Mouse (Mus musculus) embryonic fibroblast, embryonic 13.5 days (primary cell): ENCODE measurements at regions not wholly inside any gene's neighbourhood (a gene's known extent, or its start where the extent isn't known, plus 50 kb on each side); places are given as distances from the start of the nearest gene placed in this dataset.
A peak's percentile ranks its signal among the peaks of the same experiment; 100 is the strongest.

ENCODE experiments used
- H3K27ac ChIP-seq: 2 replicates; pipeline ENCODE4 v1.5.1; 2012; ENCODE audit warnings: low read length, control low read depth, inconsistent platforms; ENCODE audit not compliant: insufficient read depth
- H3K4me1 ChIP-seq: 2 replicates; pipeline ENCODE4 v1.6.1; 2011; ENCODE audit warnings: low read length; ENCODE audit not compliant: control insufficient read depth, insufficient read depth
- H3K4me3 ChIP-seq: 2 replicates; pipeline ENCODE4 v1.5.1; 2011; ENCODE audit warnings: mild to moderate bottlenecking, control low read depth, low read length; ENCODE audit not compliant: insufficient read depth
- CTCF ChIP-seq: IDR thresholded peaks from 2 replicates; pipeline ENCODE4 v1.5.1; 2011; ENCODE audit warnings: mild to moderate bottlenecking, control low read depth, low read length, moderate library complexity, borderline replicate concordance; ENCODE audit not compliant: insufficient read depth
- POLR2A ChIP-seq: IDR thresholded peaks from 2 replicates; pipeline ENCODE4 v1.6.1; 2011; ENCODE audit warnings: low read depth, mild to moderate bottlenecking, control low read depth, low read length, moderate library complexity

DNA sequence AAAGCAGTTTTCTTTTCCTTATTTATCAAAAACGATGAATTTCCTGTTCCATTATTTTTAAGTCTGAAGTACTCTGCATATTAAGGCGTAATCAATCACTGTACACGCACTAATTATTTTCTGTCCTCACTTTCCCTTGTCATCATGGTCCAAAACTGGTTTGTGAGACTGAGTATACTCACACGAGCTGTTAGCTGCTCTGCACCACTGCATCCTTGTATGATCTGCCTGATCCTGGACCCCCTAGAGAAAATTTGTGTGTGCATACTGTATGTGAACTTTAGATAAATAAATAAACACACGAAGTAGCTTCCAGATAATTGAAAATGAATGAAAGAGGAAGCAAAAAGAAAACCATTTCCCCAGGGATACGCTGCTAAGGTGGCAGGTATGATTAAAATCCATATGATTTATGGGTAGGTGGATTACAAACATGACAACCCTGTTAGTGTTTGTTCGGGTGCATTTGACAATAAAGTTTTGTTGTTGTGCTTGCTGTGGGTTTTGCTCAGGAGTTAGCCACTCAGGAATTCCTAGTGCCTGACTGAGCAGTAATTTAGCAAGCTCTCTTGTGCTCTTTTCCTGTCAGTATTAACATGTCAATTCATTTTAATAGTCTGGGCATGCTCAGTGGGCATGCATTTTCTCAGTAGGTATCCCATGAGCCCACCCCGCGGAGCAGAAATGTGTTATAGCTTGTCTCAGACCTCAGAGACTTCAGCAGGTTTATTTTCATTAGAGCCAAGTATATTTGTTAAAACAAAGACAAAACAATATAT, 666.6 kb upstream of the Zeb2 start:
- H3K4me3 ChIP-seq: no peak overlapping the region
- TF ChIP-seq POLR2A (no peak), CTCF (no peak)
- no peak overlapping the region for H3K27ac ChIP-seq
- no peaks in the 10 kb centered on the region for H3K4me1 ChIP-seq

DNA sequence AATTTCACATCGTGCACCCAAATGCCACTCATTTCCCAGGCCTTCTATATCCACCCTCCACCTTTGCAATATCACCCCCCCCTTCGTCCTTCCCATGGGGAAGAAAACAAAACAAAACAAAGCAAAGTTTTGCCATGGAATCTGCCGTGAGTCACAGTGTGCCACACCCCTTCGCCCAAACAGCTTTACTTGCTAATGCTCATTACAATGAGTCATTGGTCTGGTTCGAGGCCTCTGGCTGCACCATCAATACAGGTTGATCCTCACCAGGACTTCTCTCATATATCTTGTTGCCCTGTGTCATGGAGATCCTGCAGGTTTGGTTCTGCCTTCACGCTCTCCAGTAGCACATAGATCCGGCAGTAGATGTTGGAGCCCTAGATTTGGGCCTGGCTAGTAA, 660.3 kb upstream of the Zeb2 start:
- Histone ChIP-seq H3K4me3 (no peak overlapping the region), H3K27ac (peak overlapping the region; percentile 51; the same call in 1 of the 2 replicates), H3K4me1 (peaks cover 7% of the 10 kb centered on the region; the same call in 1 of the 2 replicates)
- TF ChIP-seq CTCF: no peak
- TF ChIP-seq POLR2A: no peak

DNA sequence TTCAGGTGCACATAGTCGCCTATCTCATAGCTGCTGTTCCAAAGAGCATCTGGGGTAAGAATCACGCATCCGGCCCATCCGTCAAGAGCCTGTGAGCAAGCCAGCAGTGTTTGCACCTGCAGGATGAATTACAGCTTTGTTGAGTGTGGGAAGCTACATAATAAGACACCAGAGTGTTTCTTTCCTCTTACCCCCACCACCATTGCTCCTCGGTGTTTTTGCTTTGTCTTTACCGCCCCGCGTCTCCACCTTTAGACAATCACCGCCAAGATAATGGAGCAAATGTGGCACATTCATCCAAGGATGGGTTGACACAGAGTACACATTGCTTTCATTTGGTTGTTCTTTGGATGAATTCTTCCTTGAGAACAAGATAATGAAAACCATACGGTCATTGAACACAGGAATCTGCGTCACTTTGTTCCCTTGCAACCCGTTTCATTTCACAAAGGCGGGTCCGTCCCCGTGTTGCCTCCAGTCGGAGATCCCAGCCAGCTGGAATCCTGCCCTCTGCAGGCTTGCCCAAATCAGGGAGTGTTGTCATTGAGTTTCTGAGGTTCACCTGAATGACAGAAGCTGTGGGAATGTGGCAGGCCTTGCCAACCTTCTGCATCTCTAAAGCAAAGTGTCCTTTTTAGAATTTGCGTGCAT, 659.4 kb upstream of the Zeb2 start:
- Histone ChIP-seq H3K4me1 (peaks cover 7% of the 10 kb centered on the region; the same call in 1 of the 2 replicates), H3K4me3 (no peak overlapping the region), H3K27ac (peak overlapping the region; percentile 51)
- TF ChIP-seq POLR2A (no peak), CTCF (no peak)

DNA sequence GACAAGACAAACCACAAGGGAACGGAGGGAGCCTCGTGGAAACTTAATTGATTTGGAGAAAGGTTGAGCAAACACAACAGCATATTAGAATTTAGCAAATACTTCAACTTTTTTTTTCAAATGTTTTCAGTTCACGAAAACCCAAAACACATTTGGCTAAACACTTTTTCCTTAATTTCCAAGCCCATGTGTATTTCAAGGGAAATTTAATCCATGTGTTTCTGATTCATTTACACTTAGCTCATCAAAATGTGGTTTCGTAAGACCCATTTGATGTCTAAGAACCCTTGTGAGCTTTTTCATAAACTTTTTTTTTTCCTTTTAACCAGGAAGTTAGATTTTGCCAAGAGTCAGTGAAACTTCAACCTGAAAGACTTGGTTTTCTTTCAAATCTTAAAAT, 658.5 kb upstream of the Zeb2 start:
- H3K4me3 ChIP-seq: no peak overlapping the region
- peaks cover 7% of the 10 kb centered on the region; the same call in 1 of the 2 replicates for H3K4me1 ChIP-seq
- peak overlapping the region; percentile 47; the same call in 1 of the 2 replicates for H3K27ac ChIP-seq
- TF ChIP-seq POLR2A (no peak), CTCF (no peak)

DNA sequence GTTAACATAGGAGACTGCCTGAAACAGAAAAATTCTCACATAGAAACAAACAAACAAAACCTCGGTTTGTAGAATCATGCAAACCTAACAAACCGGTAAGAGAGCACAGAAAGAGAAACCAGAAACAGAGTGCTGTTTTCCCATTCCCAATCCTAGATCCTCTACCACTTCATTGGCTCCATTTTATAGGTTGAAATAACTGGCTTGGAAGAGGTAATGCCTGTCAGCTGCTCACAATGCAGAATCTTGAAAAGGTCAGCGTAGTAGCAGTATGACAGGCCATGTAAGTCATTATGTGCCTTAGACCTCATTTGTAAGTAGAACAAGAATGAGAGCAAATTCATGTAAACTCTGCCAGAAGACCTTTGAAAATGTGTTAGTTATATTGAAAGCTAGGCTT, 657.2 kb upstream of the Zeb2 start:
- TF ChIP-seq POLR2A: no peak
- TF ChIP-seq CTCF: no peak
- no peak overlapping the region for H3K27ac ChIP-seq
- no peak overlapping the region for H3K4me3 ChIP-seq
- peaks cover 7% of the 10 kb centered on the region; the same call in 1 of the 2 replicates for H3K4me1 ChIP-seq

DNA sequence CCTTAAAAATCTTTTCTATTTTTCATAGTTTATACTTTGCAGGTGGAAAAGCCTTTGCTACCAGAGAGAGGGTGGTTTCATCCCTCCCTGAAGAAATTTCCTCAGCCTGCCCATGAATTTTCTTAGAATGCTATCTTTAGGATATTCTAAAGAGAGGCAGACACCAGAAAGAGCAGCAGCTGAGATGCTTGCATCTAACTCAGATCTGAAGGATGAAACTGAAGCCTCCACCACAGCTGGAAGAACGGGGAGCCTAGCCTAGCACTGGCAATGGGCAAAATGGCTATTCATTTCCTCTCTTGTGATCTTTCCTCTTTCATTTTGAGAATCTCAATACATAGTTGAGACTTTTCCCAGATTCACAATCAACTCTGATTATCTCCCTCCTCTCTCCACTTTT, 640.0 kb upstream of the Zeb2 start:
- TF ChIP-seq POLR2A (no peak), CTCF (no peak)
- Histone ChIP-seq H3K4me1 (no peaks in the 10 kb centered on the region), H3K4me3 (no peak overlapping the region), H3K27ac (no peak overlapping the region)

DNA sequence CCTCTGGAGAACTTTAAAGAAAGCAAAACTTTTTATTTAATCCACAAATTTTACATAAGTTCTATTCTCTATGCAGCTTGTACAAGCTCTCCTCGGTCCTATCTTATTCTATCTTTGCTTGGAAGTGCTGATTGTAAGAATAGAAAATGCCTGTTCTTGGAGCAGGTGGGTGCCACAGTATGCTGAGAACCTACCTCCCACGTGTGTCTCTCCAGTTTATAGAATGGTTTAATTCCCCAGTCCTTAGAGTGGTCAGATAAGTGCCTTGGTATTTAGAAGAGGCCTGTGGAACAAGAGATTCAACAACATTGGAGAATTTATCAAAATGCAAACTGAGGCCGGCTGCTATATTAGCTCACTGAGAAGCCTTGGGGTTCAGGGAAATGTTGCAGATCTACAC, 639.2 kb upstream of the Zeb2 start:
- H3K27ac ChIP-seq: no peak overlapping the region
- TF ChIP-seq CTCF: no peak
- no peak for TF ChIP-seq POLR2A
- peaks cover 3% of the 10 kb centered on the region; the same call in 1 of the 2 replicates for H3K4me1 ChIP-seq
- H3K4me3 ChIP-seq: no peak overlapping the region

DNA sequence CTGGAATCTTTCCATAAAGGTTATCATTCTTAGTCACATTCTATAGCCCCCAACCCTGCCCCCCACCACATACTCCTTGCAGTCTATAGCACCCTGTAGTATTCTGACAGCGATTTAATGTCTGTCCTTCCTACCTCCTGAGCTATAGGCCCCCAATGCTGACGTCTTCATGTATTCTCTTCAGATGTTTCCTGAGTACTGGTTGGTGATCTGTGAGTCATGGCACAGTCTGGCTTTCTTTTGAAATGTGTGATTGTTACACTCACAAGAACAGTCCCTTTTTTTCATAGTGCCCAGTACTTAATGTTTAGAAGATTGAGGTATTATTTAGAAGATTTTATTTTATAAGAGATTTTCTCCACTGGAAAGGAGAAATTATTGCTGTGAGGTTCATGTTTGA, 634.6 kb upstream of the Zeb2 start:
- TF ChIP-seq CTCF: no peak
- peaks cover 5% of the 10 kb centered on the region for H3K4me1 ChIP-seq
- H3K27ac ChIP-seq: no peak overlapping the region
- no peak overlapping the region for H3K4me3 ChIP-seq

DNA sequence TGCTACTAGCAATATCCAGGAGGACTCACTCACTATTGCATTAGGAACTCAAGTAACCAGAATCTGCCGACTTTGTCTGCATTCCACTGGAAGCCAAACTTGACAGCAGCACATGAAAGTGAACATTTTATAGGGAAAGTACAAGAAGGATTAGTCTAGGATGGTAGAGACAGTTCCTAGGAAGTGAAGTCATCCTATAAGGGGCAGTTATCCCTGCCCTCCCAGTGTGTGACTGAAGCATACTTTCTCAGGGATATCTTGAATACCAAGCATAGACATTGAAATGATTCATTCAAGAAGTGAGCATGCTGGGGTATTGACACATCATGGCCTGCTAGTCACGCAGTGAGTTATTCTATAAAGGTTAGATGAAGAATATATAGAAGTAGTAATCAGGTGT, 632.2 kb upstream of the Zeb2 start:
- peaks cover 5% of the 10 kb centered on the region for H3K4me1 ChIP-seq
- peak overlapping the region; percentile 61 for H3K27ac ChIP-seq
- no peak for TF ChIP-seq CTCF
- H3K4me3 ChIP-seq: no peak overlapping the region

DNA sequence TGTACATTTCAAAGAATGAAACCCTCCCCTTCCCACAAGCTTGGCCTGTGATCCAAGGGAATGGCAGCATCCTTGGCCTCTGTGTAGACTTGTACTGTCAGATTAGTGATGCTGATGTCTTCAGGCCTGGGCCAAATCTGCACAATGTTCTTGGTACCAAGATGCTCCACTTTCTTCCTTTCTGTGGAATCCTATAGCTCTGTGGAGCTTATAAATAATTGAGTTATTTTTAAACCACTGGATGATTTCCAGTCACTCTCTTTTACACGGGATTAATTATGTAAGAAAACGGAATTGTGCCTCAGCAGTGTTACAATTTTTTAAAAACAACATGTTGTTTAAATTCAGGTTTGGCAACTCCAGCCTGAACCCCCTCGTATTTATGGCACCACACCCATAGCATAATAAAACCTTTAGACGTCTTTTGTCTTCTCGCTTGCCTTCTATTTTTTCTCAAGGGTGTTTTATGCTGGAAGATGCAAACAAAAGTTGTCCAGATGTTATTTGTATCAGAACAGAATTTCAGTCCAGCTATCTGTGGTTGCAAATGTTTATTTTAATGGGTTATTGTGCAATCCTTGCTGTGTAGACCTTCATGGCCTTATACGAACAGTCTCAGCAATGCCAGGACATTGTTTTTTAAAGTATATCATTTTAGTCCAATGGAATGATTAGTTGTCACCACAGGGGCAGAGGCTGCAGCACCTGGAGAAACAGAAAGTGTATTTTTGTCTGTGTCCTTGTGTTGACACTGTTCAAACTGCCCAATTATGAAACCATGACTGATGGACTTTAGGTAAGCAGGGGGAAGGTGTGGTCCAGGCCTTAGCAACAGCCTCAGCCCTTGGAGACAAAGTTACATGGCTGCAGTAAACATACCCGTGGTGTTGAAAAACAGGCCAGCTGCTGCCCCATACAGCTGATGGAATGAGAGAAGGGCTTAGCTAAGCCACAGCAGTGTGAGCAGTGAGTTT, 630.4 kb upstream of the Zeb2 start:
- peaks cover 5% of the 10 kb centered on the region for H3K4me1 ChIP-seq
- H3K4me3 ChIP-seq: no peak overlapping the region
- peak overlapping the region; percentile 6; the same call in 1 of the 2 replicates for H3K27ac ChIP-seq
- TF ChIP-seq POLR2A: no peak
- TF ChIP-seq CTCF: no peak
